Mouse (Mus musculus) c-Kit-negative CD71-positive TER-119-positive erythroid progenitor cells, embryonic 14.5 days (primary cell): ENCODE results near the gene Sf3b2.
A peak's percentile ranks its signal among the peaks of the same experiment; 100 is the strongest.

Source experiments
- DNase-seq: peaks from one replicate; pipeline ENCODE4 v3.0.0-alpha.2; 2013; ENCODE audit warnings: low read depth, low spot score

Sf3b2 gene

DNA sequence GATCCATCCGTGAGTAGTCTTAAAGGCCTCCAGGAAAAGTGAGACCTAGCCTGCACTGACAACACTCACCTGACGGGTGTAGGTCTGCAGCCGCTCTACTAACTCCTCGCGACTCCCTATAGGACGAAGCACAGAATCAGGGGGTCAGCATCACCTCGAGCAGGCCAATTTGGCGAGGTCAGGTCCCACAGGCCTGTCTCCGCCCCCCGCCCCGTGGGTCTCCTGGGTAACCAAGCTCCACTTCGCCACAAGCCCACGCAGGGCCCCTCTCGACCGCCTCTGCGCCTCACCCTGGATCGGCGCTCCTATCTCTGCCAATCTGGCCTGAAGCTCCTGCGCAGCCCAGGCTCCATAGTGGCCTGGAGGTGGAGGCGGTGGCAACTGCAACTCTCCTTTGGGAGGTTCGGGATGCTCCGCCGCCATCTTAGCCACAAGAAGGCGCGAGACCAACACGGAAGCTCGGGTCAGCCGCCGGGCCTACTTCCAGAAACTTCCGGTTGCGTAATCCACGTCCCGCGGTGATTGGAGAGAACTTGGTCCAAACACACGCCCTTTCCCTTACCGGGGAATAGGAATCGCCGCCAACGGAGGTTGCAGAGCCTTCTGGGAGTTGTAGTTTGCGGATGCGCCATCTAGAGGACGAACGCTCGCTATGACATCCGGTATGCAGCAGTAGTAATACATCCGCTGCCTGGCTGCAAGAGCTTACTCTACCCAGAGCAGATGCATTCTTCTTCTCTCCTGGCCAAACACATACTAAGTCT, at the start of gene Sf3b2:
TSS of gene Sf3b2 (minus strand) at position 484 of the 764 bp plus-strand sequence.
- DNase-seq: peak; percentile 99

GRCm38 (mm10) chr19:5341360-5341759, 46.1 kb upstream of the Sf3b2 start:
- DNase-seq: no peak

- peak; percentile 54 for DNase-seq
Observed at GRCm38 (mm10) chr19:5337975-5338374, 42.7 kb upstream of the Sf3b2 start.

GRCm38 (mm10) chr19:5335441-5335840, 40.2 kb upstream of the Sf3b2 start, which contains the start of gene Catsper1:
Catsper1 (plus strand) TSS chr19:5335741.
- no peak for DNase-seq

DNA sequence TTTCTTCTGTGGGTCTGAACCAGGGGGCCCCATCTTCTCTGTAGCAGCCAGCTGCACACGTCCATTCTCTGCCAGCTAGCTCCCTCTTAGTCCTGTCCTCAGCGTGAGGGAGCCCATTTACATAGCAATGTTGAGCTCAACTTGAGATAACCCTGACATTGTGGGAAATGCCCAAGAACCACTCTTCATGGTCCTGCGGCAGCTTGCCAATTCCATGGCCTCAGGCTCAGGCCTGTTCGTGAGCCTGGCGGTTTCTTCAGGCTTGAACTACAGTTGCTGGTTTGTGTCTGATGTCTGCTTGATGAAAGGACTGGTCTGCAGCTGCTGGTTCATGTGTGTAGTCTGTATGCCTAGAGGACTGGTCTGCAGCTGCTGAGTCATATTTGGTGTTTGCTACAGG, 39.5 kb upstream of the Sf3b2 start:
- DNase-seq: no peak

- DNase-seq: no peak
Observed at GRCm38 (mm10) chr19:5327970-5328369, 32.7 kb upstream of the Sf3b2 start.

GRCm38 (mm10) chr19:5323801-5324200, 28.5 kb upstream of the Sf3b2 start:
- no peak for DNase-seq

- no peak for DNase-seq
Observed at GRCm38 (mm10) chr19:5313189-5313588, 17.9 kb upstream of the Sf3b2 start.

DNA sequence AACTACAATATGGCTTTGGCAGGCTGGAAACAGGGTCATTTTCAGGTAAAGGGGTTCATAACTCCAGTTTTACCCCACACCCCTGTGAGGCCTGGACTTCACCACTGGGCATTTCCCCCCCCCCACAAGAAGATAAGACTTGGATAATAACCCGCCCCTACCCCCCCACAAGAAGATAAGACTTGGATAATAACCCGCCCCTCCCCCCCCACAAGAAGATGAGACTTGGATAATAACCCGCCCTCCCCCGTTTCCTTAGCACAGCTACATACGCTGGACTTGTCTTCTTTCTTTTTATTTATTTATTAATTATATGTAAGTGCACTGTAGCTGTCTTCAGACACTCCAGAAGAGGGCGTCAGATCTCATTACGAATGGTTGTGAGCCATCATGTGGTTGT, 13.8 kb upstream of the Sf3b2 start:
- no peak for DNase-seq

DNA sequence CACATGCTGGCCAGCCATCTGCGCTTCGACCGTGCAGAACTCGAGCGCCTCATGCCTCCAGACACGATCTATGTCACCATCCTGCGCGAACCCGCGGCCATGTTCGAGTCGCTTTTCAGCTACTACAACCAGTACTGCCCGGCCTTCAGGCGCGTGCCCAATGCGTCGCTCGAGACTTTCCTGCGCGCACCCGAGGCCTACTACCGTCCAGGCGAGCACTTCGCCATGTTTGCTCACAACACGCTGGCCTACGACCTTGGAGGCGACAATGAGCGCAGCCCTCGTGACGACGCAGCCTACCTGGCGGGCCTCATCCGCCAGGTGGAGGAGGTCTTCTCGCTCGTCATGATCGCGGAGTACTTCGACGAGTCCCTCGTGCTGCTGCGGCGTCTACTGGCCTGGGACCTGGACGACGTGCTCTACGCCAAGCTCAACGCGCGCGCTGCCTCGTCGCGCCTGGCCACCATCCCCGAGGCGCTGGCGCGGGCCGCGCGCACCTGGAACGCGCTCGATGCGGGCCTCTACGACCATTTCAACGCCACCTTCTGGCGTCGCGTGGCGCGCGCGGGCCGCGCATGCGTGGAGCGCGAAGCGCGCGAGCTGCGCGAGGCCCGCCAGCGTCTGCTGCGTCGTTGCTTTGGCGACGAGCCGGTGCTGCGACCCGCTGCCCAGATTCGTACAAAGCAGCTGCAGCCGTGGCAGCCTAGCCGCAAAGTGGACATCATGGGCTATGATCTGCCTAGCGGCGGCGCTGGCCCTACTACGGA, 11.9 kb upstream of the Sf3b2 start:
- DNase-seq: no peak

DNA sequence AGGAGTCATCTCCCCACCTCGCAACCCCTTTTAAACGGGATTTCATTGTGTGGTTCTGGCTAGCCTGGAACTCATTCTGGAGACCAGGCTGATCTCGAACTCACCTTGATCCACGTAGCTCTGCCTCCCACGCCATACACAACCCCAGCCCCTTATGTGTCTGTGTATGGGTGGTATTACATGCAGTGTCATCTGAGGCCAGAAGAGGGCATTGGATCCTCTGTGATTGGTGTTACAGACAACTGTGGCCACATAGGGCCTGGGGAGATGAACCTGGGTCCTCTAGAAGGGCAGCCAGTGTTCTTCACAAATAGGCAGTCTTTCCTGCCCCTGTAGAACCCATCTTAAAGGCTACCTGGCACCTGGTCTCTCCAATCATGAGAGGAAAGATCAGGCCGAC, 11.0 kb upstream of the Sf3b2 start:
- DNase-seq: no peak

DNA sequence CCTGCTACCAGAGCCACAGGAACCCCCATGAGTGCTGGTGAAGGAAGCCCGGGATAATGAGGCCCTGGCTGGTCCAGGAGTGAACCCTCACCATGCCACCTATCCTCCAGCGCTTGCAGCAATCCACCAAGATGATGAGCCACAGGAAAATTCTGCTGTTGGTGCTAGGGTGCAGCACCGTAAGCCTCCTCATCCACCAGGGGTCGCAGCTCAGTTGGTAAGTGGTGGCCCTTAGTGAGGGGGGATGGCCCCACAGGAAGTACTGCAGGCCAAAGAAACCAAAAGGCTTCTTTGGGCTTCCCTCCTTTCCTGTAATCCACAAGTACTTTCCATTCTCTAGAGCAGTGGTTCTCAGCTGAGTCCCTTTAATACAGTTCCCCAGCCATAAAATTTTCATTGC, 7.2 kb upstream of the Sf3b2 start:
- DNase-seq: no peak

GRCm38 (mm10) chr19:5300588-5300987, 5.3 kb upstream of the Sf3b2 start:
- DNase-seq: no peak

GRCm38 (mm10) chr19:5297903-5298800, 2.9 kb upstream of the Sf3b2 start, which contains the start of gene Gal3st3:
Gal3st3 (plus strand) TSS chr19:5298331.
- no peak for DNase-seq

DNA sequence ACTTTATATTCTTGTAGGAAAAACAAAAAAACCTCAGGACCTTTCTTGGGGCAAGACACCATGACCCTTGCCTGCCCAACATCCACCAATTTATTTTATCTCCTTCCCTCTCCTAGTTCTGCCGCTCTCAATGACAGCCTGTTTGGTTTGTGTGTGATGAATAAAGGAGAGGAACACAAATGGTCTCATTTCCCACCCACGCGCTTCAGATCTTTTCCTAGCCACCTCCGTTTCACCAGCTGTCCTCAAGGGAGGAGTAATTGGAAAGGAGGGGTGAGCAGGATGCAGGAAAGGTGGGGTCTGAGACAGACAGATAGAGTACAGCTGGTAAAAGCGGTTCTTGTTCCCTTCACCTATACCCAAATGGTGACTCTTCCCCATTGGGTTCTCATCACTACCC, 1.4 kb upstream of the Sf3b2 start:
- no peak for DNase-seq

DNA sequence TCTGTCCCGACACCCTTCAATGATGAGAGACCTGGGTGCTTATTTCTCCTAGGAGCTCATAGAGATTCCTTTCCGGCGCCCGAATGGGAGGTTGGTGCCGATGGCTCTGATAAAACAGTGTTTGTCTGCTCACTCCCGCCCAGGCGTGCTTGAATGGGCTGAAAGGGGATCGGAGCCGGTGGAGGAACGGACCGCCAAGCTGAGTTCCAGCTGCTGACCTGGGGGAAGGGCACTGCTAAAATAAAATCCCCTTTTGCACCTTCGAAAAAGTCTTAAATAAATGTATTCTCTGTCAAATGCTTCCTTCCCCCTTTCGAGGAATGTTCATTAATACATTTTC, 451 bp upstream of the Sf3b2 start:
- no peak for DNase-seq

DNA sequence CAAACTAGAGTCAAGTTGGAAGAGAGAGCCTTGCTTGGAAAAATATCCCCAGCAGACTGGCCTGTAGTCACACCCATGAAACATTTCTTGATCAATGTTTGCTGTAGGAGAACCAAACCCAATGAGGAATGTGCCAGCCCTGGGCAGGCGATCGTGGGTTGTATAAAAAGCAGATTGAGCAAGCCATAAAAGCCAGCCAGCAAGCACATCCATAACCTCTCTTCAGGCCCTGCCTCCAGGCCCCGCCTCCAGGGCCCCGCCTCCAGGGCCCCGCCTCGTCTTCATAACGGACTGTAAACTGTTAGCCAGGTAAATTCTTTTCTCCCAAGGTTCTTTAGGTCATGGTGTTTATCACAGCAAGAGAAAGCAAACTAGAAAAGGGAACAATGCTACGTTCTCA, 16.9 kb downstream of the Sf3b2 start:
- no peak for DNase-seq

- no peak for DNase-seq
Observed at GRCm38 (mm10) chr19:5277140-5277539, 18.1 kb downstream of the Sf3b2 start.

DNA sequence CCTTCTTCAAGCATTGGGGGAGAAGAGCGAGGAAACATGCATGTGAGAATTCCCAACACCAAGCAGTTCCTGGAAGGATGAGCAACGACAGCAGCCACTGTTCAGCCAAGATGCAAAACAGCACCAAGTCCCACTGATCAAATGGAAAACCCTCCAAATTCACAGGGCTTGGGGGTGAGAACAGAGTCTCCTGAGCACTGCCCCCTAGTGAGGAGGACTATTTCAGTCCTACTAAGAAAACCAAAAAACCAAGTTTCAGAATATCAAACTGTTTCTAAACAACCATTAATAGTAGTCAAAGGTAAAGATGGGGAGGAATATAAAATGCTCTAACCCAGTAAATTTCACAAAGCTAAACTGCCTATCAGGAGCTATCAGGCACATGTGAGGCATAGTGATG, 18.7 kb downstream of the Sf3b2 start:
- DNase-seq: no peak

GRCm38 (mm10) chr19:5275736-5276135, 19.5 kb downstream of the Sf3b2 start:
- no peak for DNase-seq

DNA sequence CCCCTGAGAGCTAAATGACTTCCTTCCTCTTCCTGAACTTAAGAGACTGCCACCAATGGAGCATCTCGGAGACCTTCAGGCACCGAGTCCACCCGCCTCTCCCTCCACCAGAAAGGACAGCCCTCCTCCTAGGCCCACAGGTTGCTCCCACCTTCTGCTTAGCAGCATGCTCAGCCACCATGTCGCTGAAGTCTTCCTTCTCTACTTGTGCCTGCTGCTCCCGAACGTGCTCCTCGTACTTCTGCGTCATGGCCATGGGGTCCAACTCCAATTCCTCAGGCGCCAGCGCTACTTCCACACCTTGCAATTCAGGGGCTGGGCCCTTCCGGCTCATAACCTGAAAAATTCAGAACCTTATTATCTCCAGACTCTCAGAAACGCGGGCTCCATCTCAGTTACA, 20.6 kb downstream of the Sf3b2 start:
- DNase-seq: no peak

GRCm38 (mm10) chr19:5273916-5274315, 21.3 kb downstream of the Sf3b2 start:
- no peak for DNase-seq
